Mouse (Mus musculus): ENCODE data around the gene Msh5. TPM values are rescaled to one million over a fixed set of nuclear protein-coding genes. Genes with fewer than 3 reads are reported as not detected.
"Not testable (repeated sequence)": the region's sequence is repeated elsewhere in the genome, so short reads cannot be mapped to it uniquely, and the experiment has no call there.

Gene Msh5
- polyA plus RNA-seq, 1 experiment from 2014 or later: 5.9 TPM

GRCm38 (mm10) chr17:35016376-35016775, 30.2 kb downstream of the Msh5 start, which contains the start of gene Vwa7:
Gene Vwa7 (plus strand): TSS chr17:35016579.
- Histone ChIP-seq H3K27me3 (ENCODE audit: control insufficient read depth, insufficient read depth, low read length) (no peaks in the 10 kb centered on the region), H3K4me3 (ENCODE audit: low read length) (no peak within 1 kb of the TSS), H3K4me2 (replicated peaks; ENCODE audit: low read depth, low read length) (no peak within 1 kb of the TSS), H3K36me3 (ENCODE audit: control insufficient read depth, insufficient read depth, low read length) (peaks cover 51% of the 10 kb centered on the region), H3K27ac (ENCODE audit: low read depth, low read length) (no peak within 1 kb of the TSS), H3K9ac (ENCODE audit: low read depth, low read length) (no peak within 1 kb of the TSS), H3K4me1 (ENCODE audit: control insufficient read depth, insufficient read depth, low read length) (peaks cover 1% of the 10 kb centered on the region), H3K9me3 (ENCODE audit: control insufficient read depth, low read length) (no peaks in the 10 kb centered on the region)
- WGBS: 71% methylated on average over 12 of the region's 12 CpGs
- peak; percentile 28; the same call in 1 of the 2 replicates for ATAC-seq (ENCODE audit: low FRiP score, low TSS enrichment)

- Histone ChIP-seq H3K36me3 (ENCODE audit: control insufficient read depth, insufficient read depth, low read length) (peaks cover 62% of the 10 kb centered on the region), H3K27me3 (ENCODE audit: control insufficient read depth, insufficient read depth, low read length) (no peaks in the 10 kb centered on the region), H3K27ac (ENCODE audit: low read depth, low read length) (no peak overlapping the region), H3K9me3 (ENCODE audit: control insufficient read depth, low read length) (no peaks in the 10 kb centered on the region), H3K9ac (ENCODE audit: low read depth, low read length) (no peak overlapping the region), H3K4me1 (ENCODE audit: control insufficient read depth, insufficient read depth, low read length) (no peaks in the 10 kb centered on the region), H3K4me3 (ENCODE audit: low read length) (no peak overlapping the region), H3K4me2 (replicated peaks; ENCODE audit: low read depth, low read length) (no peak overlapping the region)
- WGBS: 91% methylated on average over 16 of the region's 16 CpGs
- ATAC-seq (ENCODE audit: low FRiP score, low TSS enrichment): no peak
Observed at GRCm38 (mm10) chr17:35015296-35015695, 31.2 kb downstream of the Msh5 start.

GRCm38 (mm10) chr17:35013221-35013620, 33.3 kb downstream of the Msh5 start:
- Histone ChIP-seq H3K4me1 (ENCODE audit: control insufficient read depth, insufficient read depth, low read length) (no peaks in the 10 kb centered on the region), H3K4me3 (ENCODE audit: low read length) (no peak overlapping the region), H3K9ac (ENCODE audit: low read depth, low read length) (no peak overlapping the region), H3K36me3 (ENCODE audit: control insufficient read depth, insufficient read depth, low read length) (peaks cover 81% of the 10 kb centered on the region), H3K4me2 (replicated peaks; ENCODE audit: low read depth, low read length) (no peak overlapping the region), H3K27me3 (ENCODE audit: control insufficient read depth, insufficient read depth, low read length) (no peaks in the 10 kb centered on the region), H3K9me3 (ENCODE audit: control insufficient read depth, low read length) (no peaks in the 10 kb centered on the region), H3K27ac (ENCODE audit: low read depth, low read length) (no peak overlapping the region)
- no peak for ATAC-seq (ENCODE audit: low FRiP score, low TSS enrichment)
- WGBS: 77% methylated on average over 6 of the region's 6 CpGs

GRCm38 (mm10) chr17:35012430-35012829, 34.1 kb downstream of the Msh5 start:
- no peak overlapping the region for H3K4me3 ChIP-seq (ENCODE audit: low read length)
- peaks cover 89% of the 10 kb centered on the region for H3K36me3 ChIP-seq (ENCODE audit: control insufficient read depth, insufficient read depth, low read length)
- no peak overlapping the region for H3K9ac ChIP-seq (ENCODE audit: low read depth, low read length)
- no peak overlapping the region for H3K27ac ChIP-seq (ENCODE audit: low read depth, low read length)
- 83% methylated on average over 13 of the region's 13 CpGs for WGBS
- H3K4me2 ChIP-seq (replicated peaks; ENCODE audit: low read depth, low read length): no peak overlapping the region
- no peak for ATAC-seq (ENCODE audit: low FRiP score, low TSS enrichment)
- no peaks in the 10 kb centered on the region for H3K4me1 ChIP-seq (ENCODE audit: control insufficient read depth, insufficient read depth, low read length)
- H3K27me3 ChIP-seq (ENCODE audit: control insufficient read depth, insufficient read depth, low read length): no peaks in the 10 kb centered on the region
- H3K9me3 ChIP-seq (ENCODE audit: control insufficient read depth, low read length): no peaks in the 10 kb centered on the region

- Histone ChIP-seq H3K36me3 (ENCODE audit: control insufficient read depth, insufficient read depth, low read length) (peaks cover 98% of the 10 kb centered on the region), H3K4me2 (replicated peaks; ENCODE audit: low read depth, low read length) (no peak overlapping the region), H3K4me3 (ENCODE audit: low read length) (no peak overlapping the region), H3K9me3 (ENCODE audit: control insufficient read depth, low read length) (no peaks in the 10 kb centered on the region), H3K27me3 (ENCODE audit: control insufficient read depth, insufficient read depth, low read length) (no peaks in the 10 kb centered on the region), H3K9ac (ENCODE audit: low read depth, low read length) (no peak overlapping the region), H3K27ac (ENCODE audit: low read depth, low read length) (no peak overlapping the region), H3K4me1 (ENCODE audit: control insufficient read depth, insufficient read depth, low read length) (no peaks in the 10 kb centered on the region)
- no peak for ATAC-seq (ENCODE audit: low FRiP score, low TSS enrichment)
- 97% methylated on average over 8 of the region's 8 CpGs for WGBS
Observed at GRCm38 (mm10) chr17:35011440-35011839, 35.1 kb downstream of the Msh5 start.

- Histone ChIP-seq H3K27me3 (ENCODE audit: control insufficient read depth, insufficient read depth, low read length) (no peaks in the 10 kb centered on the region), H3K4me2 (replicated peaks; ENCODE audit: low read depth, low read length) (no peak overlapping the region), H3K27ac (ENCODE audit: low read depth, low read length) (no peak overlapping the region), H3K36me3 (ENCODE audit: control insufficient read depth, insufficient read depth, low read length) (peaks cover 94% of the 10 kb centered on the region), H3K9me3 (ENCODE audit: control insufficient read depth, low read length) (no peaks in the 10 kb centered on the region), H3K4me1 (ENCODE audit: control insufficient read depth, insufficient read depth, low read length) (no peaks in the 10 kb centered on the region), H3K9ac (ENCODE audit: low read depth, low read length) (no peak overlapping the region), H3K4me3 (ENCODE audit: low read length) (no peak overlapping the region)
- ATAC-seq (ENCODE audit: low FRiP score, low TSS enrichment): no peak
- 85% methylated on average over 7 of the region's 7 CpGs for WGBS
Observed at GRCm38 (mm10) chr17:35009586-35009985, 37.0 kb downstream of the Msh5 start.

- Histone ChIP-seq H3K4me1 (ENCODE audit: control insufficient read depth, insufficient read depth, low read length) (peaks cover 11% of the 10 kb centered on the region), H3K9ac (ENCODE audit: low read depth, low read length) (no peak overlapping the region), H3K4me2 (replicated peaks; ENCODE audit: low read depth, low read length) (no peak overlapping the region), H3K27me3 (ENCODE audit: control insufficient read depth, insufficient read depth, low read length) (no peaks in the 10 kb centered on the region), H3K4me3 (ENCODE audit: low read length) (no peak overlapping the region), H3K36me3 (ENCODE audit: control insufficient read depth, insufficient read depth, low read length) (peaks cover 80% of the 10 kb centered on the region), H3K9me3 (ENCODE audit: control insufficient read depth, low read length) (no peaks in the 10 kb centered on the region), H3K27ac (ENCODE audit: low read depth, low read length) (no peak overlapping the region)
- WGBS: 97% methylated on average over 7 of the region's 7 CpGs
- no peak for ATAC-seq (ENCODE audit: low FRiP score, low TSS enrichment)
Observed at GRCm38 (mm10) chr17:35007387-35007991, 39.1 kb downstream of the Msh5 start.

GRCm38 (mm10) chr17:35005902-35006301, 40.6 kb downstream of the Msh5 start:
- not testable (repeated sequence) for H3K4me3 ChIP-seq (ENCODE audit: low read length); H3K27me3 ChIP-seq (ENCODE audit: control insufficient read depth, insufficient read depth, low read length); H3K27ac ChIP-seq (ENCODE audit: low read depth, low read length); H3K9me3 ChIP-seq (ENCODE audit: control insufficient read depth, low read length); ATAC-seq (ENCODE audit: low FRiP score, low TSS enrichment); H3K4me2 ChIP-seq (replicated peaks; ENCODE audit: low read depth, low read length); H3K9ac ChIP-seq (ENCODE audit: low read depth, low read length)
- peaks cover 64% of the 10 kb centered on the region for H3K36me3 ChIP-seq (ENCODE audit: control insufficient read depth, insufficient read depth, low read length)
- WGBS: 92% methylated on average over 4 of the region's 5 CpGs
- peaks cover 15% of the 10 kb centered on the region for H3K4me1 ChIP-seq (ENCODE audit: control insufficient read depth, insufficient read depth, low read length)

- ATAC-seq (ENCODE audit: low FRiP score, low TSS enrichment): no peak
- no peak overlapping the region for H3K9ac ChIP-seq (ENCODE audit: low read depth, low read length)
- H3K27me3 ChIP-seq (ENCODE audit: control insufficient read depth, insufficient read depth, low read length): no peaks in the 10 kb centered on the region
- no peak overlapping the region for H3K4me3 ChIP-seq (ENCODE audit: low read length)
- H3K4me2 ChIP-seq (replicated peaks; ENCODE audit: low read depth, low read length): no peak overlapping the region
- H3K9me3 ChIP-seq (ENCODE audit: control insufficient read depth, low read length): no peaks in the 10 kb centered on the region
- peaks cover 57% of the 10 kb centered on the region for H3K36me3 ChIP-seq (ENCODE audit: control insufficient read depth, insufficient read depth, low read length)
- peaks cover 15% of the 10 kb centered on the region for H3K4me1 ChIP-seq (ENCODE audit: control insufficient read depth, insufficient read depth, low read length)
- H3K27ac ChIP-seq (ENCODE audit: low read depth, low read length): no peak overlapping the region
- WGBS: 97% methylated on average over 10 of the region's 10 CpGs
Observed at GRCm38 (mm10) chr17:35005158-35005557, 41.4 kb downstream of the Msh5 start.

All from kidney, embryonic 14.5 days (tissue).